Mouse (Mus musculus) MEL (cell line): ENCODE data around the gene Ppil2. TPM values are rescaled to one million over a fixed set of nuclear protein-coding genes. Genes with fewer than 3 reads are reported as not detected.
A peak's percentile ranks its signal among the peaks of the same experiment; 100 is the strongest.

Experiments
- DNase-seq: peaks from one replicate; pipeline ENCODE4 v3.0.0; 2011; ENCODE audit warnings: low read depth, low spot score
- H3K27ac ChIP-seq: 2 replicates; pipeline ENCODE4 v1.5.1; 2012; ENCODE audit warnings: low read depth, mild to moderate bottlenecking, control low read depth, low read length, moderate library complexity; ENCODE audit not compliant: control insufficient read depth
- H3K27me3 ChIP-seq, 2 experiments: fragments of 150-350 bp in 1 of 2; sonication (generic) in 1 of 2; 2 replicates each; pipeline ENCODE4 v1.6.1; 2012; ENCODE audit warnings: low read length in 2 of 2, mild to moderate bottlenecking in 2 of 2, improper control_type of control experiment in 1 of 2, moderate library complexity in 1 of 2; ENCODE audit not compliant: insufficient read depth in 2 of 2, control insufficient read depth in 1 of 2
- H3K36me3 ChIP-seq, 2 experiments: 2 replicates each; pipeline ENCODE4 v1.6.1; 2012 to 2014; ENCODE audit warnings: low read length in 2 of 2, improper control_type of control experiment in 1 of 2, inconsistent platforms in 1 of 2, mild to moderate bottlenecking in 1 of 2; ENCODE audit not compliant: insufficient read depth in 2 of 2, control insufficient read depth in 1 of 2
- H3K4me1 ChIP-seq, 2 experiments: fragments of 150-350 bp in 1 of 2; sonication (generic) in 1 of 2; 2 replicates each; pipeline ENCODE4 v1.6.1; 2012; ENCODE audit warnings: low read length in 2 of 2, improper control_type of control experiment in 1 of 2, mild to moderate bottlenecking in 1 of 2; ENCODE audit not compliant: insufficient read depth in 2 of 2, control insufficient read depth in 1 of 2
- H3K4me3 ChIP-seq, 2 experiments: fragments of 150-350 bp in 1 of 2; sonication (generic) in 1 of 2; 2 replicates each; pipeline ENCODE4 v1.5.1; 2012; ENCODE audit warnings: low read depth in 2 of 2, low read length in 2 of 2, mild to moderate bottlenecking in 2 of 2, moderate library complexity in 2 of 2, control low read depth in 1 of 2, improper control_type of control experiment in 1 of 2; ENCODE audit not compliant: control insufficient read depth in 1 of 2, insufficient read depth in 1 of 2
- H3K79me2 ChIP-seq: 2 replicates; pipeline ENCODE4 v1.6.1; 2012; ENCODE audit warnings: mild to moderate bottlenecking, low read length, moderate library complexity; ENCODE audit not compliant: control insufficient read depth, poor library complexity, insufficient read depth
- H3K9ac ChIP-seq: 2 replicates; pipeline ENCODE4 v1.6.1; 2012; ENCODE audit warnings: low read depth, mild to moderate bottlenecking, control low read depth, low read length, moderate library complexity; ENCODE audit not compliant: control insufficient read depth, poor library complexity, severe bottlenecking
- H3K9me3 ChIP-seq: fragments of 150-350 bp; sonication (generic); replicated peaks from 2 replicates; pipeline ENCODE4 v1.6.1; 2012; ENCODE audit warnings: mild to moderate bottlenecking, low read length, improper control_type of control experiment, moderate library complexity; ENCODE audit not compliant: insufficient read depth
- BHLHE40 ChIP-seq: IDR thresholded peaks from 2 replicates; pipeline ENCODE4 v1.6.1; 2012; ENCODE audit warnings: low read depth, mild to moderate bottlenecking, inconsistent platforms, low read length, improper control_type of control experiment, borderline replicate concordance
- CHD1 ChIP-seq: IDR thresholded peaks from 2 replicates; pipeline ENCODE4 v1.6.1; 2012; ENCODE audit warnings: low read depth, mild to moderate bottlenecking, inconsistent platforms, low read length, improper control_type of control experiment
- CTCF ChIP-seq, 3 experiments: IDR thresholded peaks in 2 of 3; conservative IDR thresholded peaks in 1 of 3; 2 replicates each; pipeline ENCODE4 v1.5.1; 2011 to 2012; ENCODE audit warnings: low read length in 3 of 3, low read depth in 2 of 3, mild to moderate bottlenecking in 2 of 3, improper control_type of control experiment in 1 of 3, inconsistent platforms in 1 of 3, mixed read lengths in 1 of 3, moderate library complexity in 1 of 3; ENCODE audit not compliant: control insufficient read depth in 1 of 3, insufficient read depth in 1 of 3, poor library complexity in 1 of 3, severe bottlenecking in 1 of 3
- EP300 ChIP-seq, 2 experiments: IDR thresholded peaks; 2 replicates each; pipeline ENCODE4 v1.6.1; 2011; ENCODE audit warnings: improper control_type of control experiment in 2 of 2, low read length in 2 of 2, low read depth in 1 of 2, mild to moderate bottlenecking in 1 of 2
- GABPA ChIP-seq: IDR thresholded peaks from 2 replicates; pipeline ENCODE4 v1.6.1; 2012; ENCODE audit warnings: low read depth, mild to moderate bottlenecking, inconsistent platforms, low read length, improper control_type of control experiment, moderate library complexity
- HCFC1 ChIP-seq: IDR thresholded peaks from 2 replicates; pipeline ENCODE4 v1.6.1; 2012; ENCODE audit warnings: low read depth, mild to moderate bottlenecking, inconsistent platforms, low read length, improper control_type of control experiment, moderate library complexity
- JUND ChIP-seq: IDR thresholded peaks from 2 replicates; pipeline ENCODE4 v1.6.1; 2011; ENCODE audit warnings: low read depth, mild to moderate bottlenecking, improper control_type of control experiment, low read length
- MAX ChIP-seq: IDR thresholded peaks from 2 replicates; pipeline ENCODE4 v1.6.1; 2011; ENCODE audit warnings: low read length, improper control_type of control experiment
- MAZ ChIP-seq: IDR thresholded peaks from 2 replicates; pipeline ENCODE4 v1.6.1; 2012; ENCODE audit warnings: low read depth, mild to moderate bottlenecking, inconsistent platforms, low read length, improper control_type of control experiment
- MEF2A ChIP-seq: IDR thresholded peaks from 2 replicates; pipeline ENCODE4 v1.6.1; 2014; ENCODE audit warnings: low read depth, mild to moderate bottlenecking, inconsistent platforms, low read length, improper control_type of control experiment; ENCODE audit not compliant: poor library complexity, insufficient replicate concordance, severe bottlenecking; ENCODE audit errors: extremely low read depth
- MXI1 ChIP-seq: IDR thresholded peaks from 2 replicates; pipeline ENCODE4 v1.6.1; 2011; ENCODE audit warnings: mild to moderate bottlenecking, low read depth, low read length, improper control_type of control experiment
- MYC ChIP-seq: IDR thresholded peaks from 2 replicates; pipeline ENCODE4 v1.6.1; 2011; ENCODE audit warnings: low read depth, mild to moderate bottlenecking, low read length, improper control_type of control experiment, moderate library complexity
- NELFE ChIP-seq: IDR thresholded peaks from 2 replicates; pipeline ENCODE4 v1.6.1; 2011; ENCODE audit warnings: low read depth, low read length, improper control_type of control experiment
- NRF1 ChIP-seq: IDR thresholded peaks from 2 replicates; pipeline ENCODE4 v1.6.1; 2014; ENCODE audit warnings: low read depth, mild to moderate bottlenecking, inconsistent platforms, low read length, improper control_type of control experiment, moderate library complexity; ENCODE audit not compliant: poor library complexity, insufficient read depth, severe bottlenecking
- POLR2A ChIP-seq, 2 experiments: IDR thresholded peaks; 2 replicates each; pipeline ENCODE4 v1.6.1; 2011 to 2012; ENCODE audit warnings: low read length in 2 of 2, mild to moderate bottlenecking in 2 of 2, control low read depth in 1 of 2, improper control_type of control experiment in 1 of 2, low read depth in 1 of 2, moderate library complexity in 1 of 2; ENCODE audit not compliant: control insufficient read depth in 1 of 2, insufficient read depth in 1 of 2, poor library complexity in 1 of 2
- POLR2AphosphoS2 ChIP-seq: IDR thresholded peaks from 2 replicates; pipeline ENCODE4 v1.6.1; 2011; ENCODE audit warnings: low read length, improper control_type of control experiment
- POLR2AphosphoS5 ChIP-seq: IDR thresholded peaks from 2 replicates; pipeline ENCODE4 v1.6.1; 2012; ENCODE audit warnings: low read depth, borderline replicate concordance, mild to moderate bottlenecking, inconsistent platforms, low read length, moderate library complexity, mixed read lengths
- RCOR1 ChIP-seq: IDR thresholded peaks from 2 replicates; pipeline ENCODE4 v1.6.1; 2012; ENCODE audit warnings: low read depth, mild to moderate bottlenecking, inconsistent platforms, low read length, improper control_type of control experiment
- SIN3A ChIP-seq: IDR thresholded peaks from 2 replicates; pipeline ENCODE4 v1.6.1; 2012; ENCODE audit warnings: low read length, improper control_type of control experiment, inconsistent platforms
- SMC3 ChIP-seq: IDR thresholded peaks from 2 replicates; pipeline ENCODE4 v1.6.1; 2011; ENCODE audit warnings: low read depth, low read length, improper control_type of control experiment
- TBP ChIP-seq: IDR thresholded peaks from 2 replicates; pipeline ENCODE4 v1.8.0; 2011; ENCODE audit warnings: low read depth, low read length, improper control_type of control experiment
- UBTF ChIP-seq: IDR thresholded peaks from 2 replicates; pipeline ENCODE4 v1.6.1; 2012; ENCODE audit warnings: low read depth, mild to moderate bottlenecking, inconsistent platforms, low read length, improper control_type of control experiment, moderate library complexity, borderline replicate concordance; ENCODE audit not compliant: insufficient read depth
- USF1 ChIP-seq: IDR thresholded peaks from 2 replicates; pipeline ENCODE4 v1.6.1; 2014; ENCODE audit warnings: low read depth, mild to moderate bottlenecking, inconsistent platforms, low read length, improper control_type of control experiment, moderate library complexity
- USF2 ChIP-seq, 2 experiments: IDR thresholded peaks; 2 replicates each; pipeline ENCODE4 v1.6.1; 2011 to 2012; ENCODE audit warnings: improper control_type of control experiment in 2 of 2, low read length in 2 of 2, borderline replicate concordance in 1 of 2, inconsistent platforms in 1 of 2, low read depth in 1 of 2, mild to moderate bottlenecking in 1 of 2; ENCODE audit not compliant: insufficient read depth in 1 of 2
- ZC3H11A ChIP-seq: IDR thresholded peaks from 2 replicates; pipeline ENCODE4 v1.6.1; 2012; ENCODE audit warnings: low read depth, mild to moderate bottlenecking, inconsistent platforms, low read length, improper control_type of control experiment
- polyA plus RNA-seq, 2 experiments: library from polyadenylated mRNA; stranded (reverse) in 1 of 2; unstranded in 1 of 2; fragments of >175 nt in 1 of 2; fragments of >200 nt in 1 of 2; gene quantifications; 2 replicates each; pipeline versions ENCODE4 v1.2.1 to v1.2.4; 2012; ENCODE audit warnings: low replicate concordance in 2 of 2, low read depth in 1 of 2; ENCODE audit not compliant: insufficient read length in 2 of 2, insufficient read depth in 1 of 2, missing spikeins in 1 of 2
- total RNA-seq: library from RNA; depleted of rRNA; stranded (reverse); fragments of 300-350 nt; gene quantifications from 2 replicates; pipeline ENCODE4 v1.2.3, GENCODE M21; 2012

The Ppil2 gene
- total and polyA plus RNA-seq, 3 experiments, result 62.9 to 81.2 TPM; not detected in 1

- TF ChIP-seq TBP, result peak; percentile 91
- no peak for TF ChIP-seq MEF2A
- TF ChIP-seq SMC3, result peak; percentile 8; the same call in 1 of the 2 replicates
- no peak for TF ChIP-seq JUND
- peak; percentile 58 to 93; a peak in 2 of 4 replicates for TF ChIP-seq POLR2A (IDR thresholded peaks at IDR 0.05; ENCODE audit: control insufficient read depth in 1 of 2, insufficient read depth in 1 of 2, low read depth in 1 of 2, low read length in 2 of 2, poor library complexity in 1 of 2)
- TF ChIP-seq UBTF, result no peak
- 0 out of 2 replicates have a peak, but pooled peaks have one; percentile 53 for TF ChIP-seq MAZ
- no peak for TF ChIP-seq USF2 (IDR thresholded peaks at IDR 0.05; ENCODE audit: borderline replicate concordance in 1 of 2, insufficient read depth in 1 of 2, low read depth in 1 of 2, low read length in 2 of 2)
- TF ChIP-seq SIN3A, result peak; percentile 83
- TF ChIP-seq USF1, result peak; percentile 6; the same call in 1 of the 2 replicates
- TF ChIP-seq POLR2AphosphoS5, result no peak
- TF ChIP-seq BHLHE40, result peak; percentile 18; the same call in 1 of the 2 replicates
- TF ChIP-seq HCFC1, result peak; percentile 73
- TF ChIP-seq ZC3H11A, result no peak
- peak; percentile 92 for TF ChIP-seq NELFE
- peak; percentile 89 for TF ChIP-seq POLR2AphosphoS2
- no peak for TF ChIP-seq GABPA
- TF ChIP-seq CHD1, result no peak
Observed at GRCm38 (mm10) chr16:17132089-17132905, 21.2 kb upstream of the Ppil2 start, which contains the start of gene Sdf2l1 (continued).

GRCm38 (mm10) chr16:17131191-17132088 lies 20.4 kb upstream of the Ppil2 start:
- peak; percentile 73 for DNase-seq
- peak overlapping the region; percentile 84 to 85 for H3K4me3 ChIP-seq
- H3K27me3 ChIP-seq, result no peaks in the 10 kb centered on the region
- H3K9ac ChIP-seq, result peak overlapping the region; percentile 84
- H3K36me3 ChIP-seq, result peaks cover 0 to 2% of the 10 kb centered on the region in 2 experiments; a peak in 2 of 4 replicates
- peaks cover 0 to 15% of the 10 kb centered on the region in 2 experiments; a peak in 2 of 4 replicates for H3K4me1 ChIP-seq
- H3K27ac ChIP-seq, result peak overlapping the region; percentile 46
- TF ChIP-seq MAZ (peak; percentile 65; the same call in 1 of the 2 replicates), MYC (0 out of 2 replicates have a peak, but pooled peaks have one; percentile 21), GABPA (no peak), CTCF (IDR thresholded peaks at IDR 0.05 in 2 of 3, conservative IDR thresholded peaks at IDR 0.05 in 1 of 3; ENCODE audit: control insufficient read depth in 1 of 3, insufficient read depth in 1 of 3, low read depth in 2 of 3, low read length in 3 of 3, poor library complexity in 1 of 3, severe bottlenecking in 1 of 3) (peak in 1 of 3 experiments; percentile 39; a peak in 2 of 6 replicates), EP300 (IDR thresholded peaks at IDR 0.05; ENCODE audit: low read depth in 1 of 2, low read length in 2 of 2) (no peak), MXI1 (peak; percentile 78), NRF1 (peak; percentile 41; the same call in 1 of the 2 replicates), JUND (no peak), RCOR1 (0 out of 2 replicates have a peak, but pooled peaks have one; percentile 7), MAX (peak; percentile 67)
- H3K79me2 ChIP-seq, result peaks cover 16% of the 10 kb centered on the region
- no peaks in the 10 kb centered on the region for H3K9me3 ChIP-seq
